Mouse (Mus musculus): ENCODE measurements at regions not wholly inside any gene's neighbourhood (a gene's known extent, or its start where the extent isn't known, plus 50 kb on each side); places are given as distances from the start of the nearest gene placed in this dataset.
A peak's percentile ranks its signal among the peaks of the same experiment; 100 is the strongest.

- Histone ChIP-seq H3K4me2 (no peak overlapping the region), H3K4me3 (ENCODE audit: low read depth, low read length) (no peak overlapping the region), H3K27ac (ENCODE audit: low read depth, low read length) (no peak overlapping the region), H3K36me3 (ENCODE audit: control insufficient read depth, insufficient read depth, low read length) (no peaks in the 10 kb centered on the region), H3K9ac (ENCODE audit: low read length) (no peak overlapping the region), H3K4me1 (ENCODE audit: control insufficient read depth, insufficient read depth, low read length) (peaks cover 8% of the 10 kb centered on the region), H3K9me3 (ENCODE audit: control insufficient read depth, low read length) (no peaks in the 10 kb centered on the region), H3K27me3 (ENCODE audit: control insufficient read depth, insufficient read depth, low read length) (no peaks in the 10 kb centered on the region)
- DNase-seq (ENCODE audit: low spot score, missing footprints) = no peak
- ATAC-seq (ENCODE audit: low FRiP score) = no peak
- WGBS = 73% methylated on average over 8 of the region's 8 CpGs
These were observed 146.7 kb downstream of the Fam43a start for GRCm38 (mm10) chr16:30746211-30746610.

GRCm38 (mm10) chr16:30749841-30750240 is 150.3 kb downstream of the Fam43a start:
- H3K36me3 ChIP-seq (ENCODE audit: control insufficient read depth, insufficient read depth, low read length) = no peaks in the 10 kb centered on the region
- no peak for DNase-seq (ENCODE audit: low spot score, missing footprints)
- peaks cover 8% of the 10 kb centered on the region for H3K4me1 ChIP-seq (ENCODE audit: control insufficient read depth, insufficient read depth, low read length)
- H3K27ac ChIP-seq (ENCODE audit: low read depth, low read length) = no peak overlapping the region
- no peaks in the 10 kb centered on the region for H3K27me3 ChIP-seq (ENCODE audit: control insufficient read depth, insufficient read depth, low read length)
- H3K4me2 ChIP-seq = no peak overlapping the region
- no peak overlapping the region for H3K4me3 ChIP-seq (ENCODE audit: low read depth, low read length)
- 73% methylated on average over 3 of the region's 3 CpGs for WGBS
- no peak for ATAC-seq (ENCODE audit: low FRiP score)
- H3K9me3 ChIP-seq (ENCODE audit: control insufficient read depth, low read length) = no peaks in the 10 kb centered on the region
- H3K9ac ChIP-seq (ENCODE audit: low read length) = no peak overlapping the region

- ATAC-seq (ENCODE audit: low FRiP score) = no peak
- 82% methylated on average over 2 of the region's 2 CpGs for WGBS
- H3K9me3 ChIP-seq (ENCODE audit: control insufficient read depth, low read length) = no peaks in the 10 kb centered on the region
- no peak overlapping the region for H3K4me3 ChIP-seq (ENCODE audit: low read depth, low read length)
- no peak for DNase-seq (ENCODE audit: low spot score, missing footprints)
- no peak overlapping the region for H3K27ac ChIP-seq (ENCODE audit: low read depth, low read length)
- no peaks in the 10 kb centered on the region for H3K4me1 ChIP-seq (ENCODE audit: control insufficient read depth, insufficient read depth, low read length)
- H3K27me3 ChIP-seq (ENCODE audit: control insufficient read depth, insufficient read depth, low read length) = no peaks in the 10 kb centered on the region
- no peak overlapping the region for H3K4me2 ChIP-seq
- H3K9ac ChIP-seq (ENCODE audit: low read length) = no peak overlapping the region
- H3K36me3 ChIP-seq (ENCODE audit: control insufficient read depth, insufficient read depth, low read length) = no peaks in the 10 kb centered on the region
These were observed 156.2 kb downstream of the Fam43a start for GRCm38 (mm10) chr16:30755771-30756170.

GRCm38 (mm10) chr16:30756678-30757077 is 157.2 kb downstream of the Fam43a start:
- H3K9me3 ChIP-seq (ENCODE audit: control insufficient read depth, low read length) = no peaks in the 10 kb centered on the region
- H3K27ac ChIP-seq (ENCODE audit: low read depth, low read length) = no peak overlapping the region
- no peak overlapping the region for H3K4me2 ChIP-seq
- DNase-seq (ENCODE audit: low spot score, missing footprints) (no peak), ATAC-seq (ENCODE audit: low FRiP score) (no peak)
- 91% methylated on average over 5 of the region's 5 CpGs for WGBS
- no peak overlapping the region for H3K9ac ChIP-seq (ENCODE audit: low read length)
- H3K4me3 ChIP-seq (ENCODE audit: low read depth, low read length) = no peak overlapping the region
- H3K27me3 ChIP-seq (ENCODE audit: control insufficient read depth, insufficient read depth, low read length) = no peaks in the 10 kb centered on the region
- H3K4me1 ChIP-seq (ENCODE audit: control insufficient read depth, insufficient read depth, low read length) = no peaks in the 10 kb centered on the region
- H3K36me3 ChIP-seq (ENCODE audit: control insufficient read depth, insufficient read depth, low read length) = no peaks in the 10 kb centered on the region

DNA sequence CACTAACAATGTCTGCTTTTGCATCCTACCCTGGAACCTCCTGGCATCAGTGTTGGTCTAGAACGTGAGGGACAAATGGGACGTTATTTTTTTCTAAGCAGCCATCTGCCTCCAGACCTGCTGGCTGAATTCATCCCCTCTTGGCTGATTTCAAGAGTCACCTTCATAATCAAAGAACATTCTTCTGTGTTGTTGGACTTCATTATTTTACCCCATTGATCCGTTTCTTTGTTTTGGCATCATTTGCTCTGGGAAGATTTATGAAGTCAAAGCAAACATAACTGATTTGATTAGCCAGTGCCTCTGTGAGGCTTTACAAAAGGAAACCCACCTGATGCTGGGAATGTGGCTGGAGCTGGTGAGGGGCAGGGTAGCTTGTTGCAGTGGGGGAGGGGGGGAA is 158.0 kb downstream of the Fam43a start:
- Histone ChIP-seq H3K36me3 (ENCODE audit: control insufficient read depth, insufficient read depth, low read length) (no peaks in the 10 kb centered on the region), H3K4me1 (ENCODE audit: control insufficient read depth, insufficient read depth, low read length) (no peaks in the 10 kb centered on the region), H3K9ac (ENCODE audit: low read length) (no peak overlapping the region), H3K4me2 (no peak overlapping the region), H3K27me3 (ENCODE audit: control insufficient read depth, insufficient read depth, low read length) (no peaks in the 10 kb centered on the region), H3K4me3 (ENCODE audit: low read depth, low read length) (no peak overlapping the region), H3K27ac (ENCODE audit: low read depth, low read length) (no peak overlapping the region), H3K9me3 (ENCODE audit: control insufficient read depth, low read length) (no peaks in the 10 kb centered on the region)
- ATAC-seq (ENCODE audit: low FRiP score) (no peak), DNase-seq (ENCODE audit: low spot score, missing footprints) (peak; percentile 53)
- WGBS = 84% methylated on average over 3 of the region's 3 CpGs

DNA sequence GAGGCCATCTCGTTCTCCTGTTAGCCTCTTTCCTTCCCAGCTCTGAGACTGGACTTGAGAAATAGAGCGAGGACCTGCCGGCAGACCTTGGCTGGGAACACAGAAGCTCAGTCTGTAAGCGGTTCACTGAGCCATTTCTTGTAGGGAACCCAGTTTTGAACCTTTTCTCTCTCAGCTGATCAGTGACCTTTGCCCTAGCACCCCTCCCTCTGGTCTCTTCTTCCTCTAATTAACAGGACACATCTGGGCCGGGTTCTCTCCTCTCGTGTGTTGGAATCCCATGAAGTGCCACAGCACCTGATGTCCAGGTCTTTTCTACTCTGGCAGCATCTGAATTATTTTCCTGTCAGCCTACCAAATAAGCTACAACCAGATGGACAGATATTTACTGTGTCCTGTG is 158.5 kb downstream of the Fam43a start:
- Histone ChIP-seq H3K4me2 (no peak overlapping the region), H3K36me3 (ENCODE audit: control insufficient read depth, insufficient read depth, low read length) (no peaks in the 10 kb centered on the region), H3K4me3 (ENCODE audit: low read depth, low read length) (no peak overlapping the region), H3K9ac (ENCODE audit: low read length) (no peak overlapping the region), H3K4me1 (ENCODE audit: control insufficient read depth, insufficient read depth, low read length) (no peaks in the 10 kb centered on the region), H3K9me3 (ENCODE audit: control insufficient read depth, low read length) (no peaks in the 10 kb centered on the region), H3K27ac (ENCODE audit: low read depth, low read length) (no peak overlapping the region), H3K27me3 (ENCODE audit: control insufficient read depth, insufficient read depth, low read length) (no peaks in the 10 kb centered on the region)
- no peak for ATAC-seq (ENCODE audit: low FRiP score)
- 80% methylated on average over 6 of the region's 6 CpGs for WGBS
- no peak for DNase-seq (ENCODE audit: low spot score, missing footprints)

- no peak overlapping the region for H3K27ac ChIP-seq (ENCODE audit: low read depth, low read length)
- no peaks in the 10 kb centered on the region for H3K4me1 ChIP-seq (ENCODE audit: control insufficient read depth, insufficient read depth, low read length)
- H3K9me3 ChIP-seq (ENCODE audit: control insufficient read depth, low read length) = no peaks in the 10 kb centered on the region
- H3K9ac ChIP-seq (ENCODE audit: low read length) = no peak overlapping the region
- H3K36me3 ChIP-seq (ENCODE audit: control insufficient read depth, insufficient read depth, low read length) = no peaks in the 10 kb centered on the region
- no peak overlapping the region for H3K4me2 ChIP-seq
- no peaks in the 10 kb centered on the region for H3K27me3 ChIP-seq (ENCODE audit: control insufficient read depth, insufficient read depth, low read length)
- DNase-seq (ENCODE audit: low spot score, missing footprints) (peak; percentile 75), ATAC-seq (ENCODE audit: low FRiP score) (no peak)
- WGBS = 73% methylated on average over 8 of the region's 8 CpGs
- no peak overlapping the region for H3K4me3 ChIP-seq (ENCODE audit: low read depth, low read length)
These were observed 160.0 kb downstream of the Fam43a start for GRCm38 (mm10) chr16:30759503-30759902.

DNA sequence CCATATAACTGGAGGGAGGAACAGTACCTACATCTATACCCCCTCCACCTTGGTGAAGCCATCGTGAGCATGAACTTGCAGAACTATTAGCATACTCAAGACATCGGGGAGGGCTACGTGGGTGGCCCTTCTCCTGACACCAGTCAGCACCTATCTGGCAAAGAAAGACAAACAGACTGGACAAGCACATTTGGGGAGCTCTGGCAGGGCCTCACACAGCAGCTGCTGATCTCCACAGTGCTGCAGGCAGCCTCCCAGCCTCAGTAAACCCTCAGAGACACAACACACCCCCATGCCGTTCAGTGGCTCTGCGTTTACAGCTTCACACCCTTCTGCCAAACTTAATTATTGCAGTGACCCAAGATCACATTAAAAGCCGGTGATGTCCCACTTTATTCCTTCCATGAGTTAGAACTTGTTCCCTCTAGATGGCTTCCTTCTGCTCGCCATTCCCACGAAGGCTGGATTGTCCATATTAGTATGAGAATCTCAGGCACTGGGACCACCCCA is 161.7 kb downstream of the Fam43a start:
- no peaks in the 10 kb centered on the region for H3K9me3 ChIP-seq (ENCODE audit: control insufficient read depth, low read length)
- H3K4me2 ChIP-seq = no peak overlapping the region
- WGBS = 79% methylated on average over 8 of the region's 8 CpGs
- H3K36me3 ChIP-seq (ENCODE audit: control insufficient read depth, insufficient read depth, low read length) = no peaks in the 10 kb centered on the region
- no peaks in the 10 kb centered on the region for H3K27me3 ChIP-seq (ENCODE audit: control insufficient read depth, insufficient read depth, low read length)
- no peaks in the 10 kb centered on the region for H3K4me1 ChIP-seq (ENCODE audit: control insufficient read depth, insufficient read depth, low read length)
- DNase-seq (ENCODE audit: low spot score, missing footprints) = no peak
- no peak for ATAC-seq (ENCODE audit: low FRiP score)
- H3K27ac ChIP-seq (ENCODE audit: low read depth, low read length) = no peak overlapping the region
- no peak overlapping the region for H3K9ac ChIP-seq (ENCODE audit: low read length)
- H3K4me3 ChIP-seq (ENCODE audit: low read depth, low read length) = no peak overlapping the region

DNA sequence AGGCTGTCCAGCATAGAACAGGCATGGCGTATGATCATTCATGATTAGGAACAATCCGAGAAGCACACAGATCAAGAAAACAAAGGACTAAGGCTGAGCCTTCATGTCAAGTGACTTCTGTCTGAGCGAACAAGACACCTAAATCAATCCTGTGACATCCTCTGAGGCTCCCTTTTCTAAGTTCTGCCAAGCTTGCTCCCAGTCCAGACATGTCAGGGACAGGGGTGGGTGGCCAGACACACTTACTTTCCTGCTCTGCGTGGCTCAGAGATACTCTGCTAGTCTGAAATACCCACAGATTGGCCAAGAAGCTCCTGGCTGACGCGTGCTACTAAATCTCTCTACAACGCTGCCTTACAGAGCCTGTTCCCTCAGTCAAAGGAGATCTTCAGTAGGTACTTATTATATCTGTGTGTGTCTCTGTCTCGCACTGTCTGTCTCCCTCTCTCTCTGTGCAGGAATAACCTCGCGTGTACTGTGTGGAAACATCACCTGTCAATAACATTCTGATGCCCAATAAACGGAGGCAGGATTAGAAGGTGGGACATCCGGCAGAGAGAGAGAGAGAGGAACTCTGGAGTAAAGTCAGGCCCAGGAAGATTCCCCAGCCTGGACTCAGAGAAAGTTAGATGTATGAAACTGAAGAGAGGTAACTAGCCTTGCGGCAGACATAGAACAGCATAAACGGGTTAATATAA is 163.5 kb downstream of the Fam43a start:
- Histone ChIP-seq H3K36me3 (ENCODE audit: control insufficient read depth, insufficient read depth, low read length) (no peaks in the 10 kb centered on the region), H3K27me3 (ENCODE audit: control insufficient read depth, insufficient read depth, low read length) (no peaks in the 10 kb centered on the region), H3K4me1 (ENCODE audit: control insufficient read depth, insufficient read depth, low read length) (no peaks in the 10 kb centered on the region), H3K4me2 (no peak overlapping the region), H3K27ac (ENCODE audit: low read depth, low read length) (no peak overlapping the region), H3K9ac (ENCODE audit: low read length) (no peak overlapping the region), H3K4me3 (ENCODE audit: low read depth, low read length) (no peak overlapping the region), H3K9me3 (ENCODE audit: control insufficient read depth, low read length) (no peaks in the 10 kb centered on the region)
- WGBS = 79% methylated on average over 14 of the region's 14 CpGs
- ATAC-seq (ENCODE audit: low FRiP score) (no peak), DNase-seq (ENCODE audit: low spot score, missing footprints) (no peak)
